Mouse (Mus musculus) neural tube, embryonic 10.5 days (tissue): ENCODE results near the gene Il1b.
A peak's percentile ranks its signal among the peaks of the same experiment; 100 is the strongest.

Source experiments
- DNase-seq: peaks from one replicate; pipeline ENCODE4 v3.0.0-alpha.2; 2017; ENCODE audit warnings: low spot score; ENCODE audit errors: extremely low spot score

The Il1b gene

DNA sequence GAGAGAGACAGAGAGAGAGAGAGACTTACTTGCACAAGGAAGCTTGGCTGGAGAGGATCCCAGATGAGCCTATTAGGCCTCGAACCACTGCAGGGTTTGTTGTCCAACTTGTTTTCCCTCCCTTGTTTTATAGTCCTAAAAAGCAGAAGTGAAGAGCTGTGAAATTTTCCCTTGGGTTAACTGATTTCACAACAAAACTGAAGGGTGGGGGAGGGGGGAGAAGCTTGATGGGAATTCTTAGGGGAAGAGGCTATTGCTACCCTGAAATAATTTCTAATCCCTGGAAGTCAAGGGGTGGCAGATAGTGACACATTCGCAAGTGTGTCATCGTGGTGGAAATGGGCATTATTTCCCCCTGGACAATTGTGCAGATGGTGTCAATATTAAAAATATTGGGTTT is at the start of gene Il1b:
TSS of gene Il1b (minus strand) at position 101 of the 400 bp plus-strand sequence.
- DNase-seq, result no peak

DNA sequence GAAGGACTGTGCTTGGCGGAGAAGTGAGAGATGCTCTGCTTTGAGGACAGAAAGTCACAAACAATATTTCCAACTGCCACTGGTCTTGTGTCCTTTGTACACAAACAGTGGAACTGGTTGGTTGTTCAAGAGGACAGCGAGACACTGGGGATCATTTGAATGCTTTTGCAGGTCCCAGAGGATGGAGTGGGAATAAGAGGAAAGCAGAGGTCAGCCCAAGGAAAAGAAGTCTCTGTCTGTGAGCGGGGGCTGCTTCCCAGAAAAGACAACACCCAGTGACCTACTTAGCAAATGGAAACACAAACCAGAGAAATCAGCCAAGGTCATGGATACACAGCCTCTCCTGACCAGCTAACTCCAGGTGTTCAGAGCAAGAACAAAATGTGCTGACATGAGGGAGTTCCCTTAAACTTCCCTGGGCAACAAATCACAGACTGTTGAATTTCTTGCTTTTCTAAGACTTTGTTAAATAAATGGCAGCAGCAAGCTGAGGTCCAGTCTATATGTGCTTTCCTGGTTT is 48.5 kb upstream of the Il1b start:
- DNase-seq, result no peak

- no peak for DNase-seq
These were observed 43.7 kb upstream of the Il1b start for GRCm38 (mm10) chr2:129414593-129414992.

DNA sequence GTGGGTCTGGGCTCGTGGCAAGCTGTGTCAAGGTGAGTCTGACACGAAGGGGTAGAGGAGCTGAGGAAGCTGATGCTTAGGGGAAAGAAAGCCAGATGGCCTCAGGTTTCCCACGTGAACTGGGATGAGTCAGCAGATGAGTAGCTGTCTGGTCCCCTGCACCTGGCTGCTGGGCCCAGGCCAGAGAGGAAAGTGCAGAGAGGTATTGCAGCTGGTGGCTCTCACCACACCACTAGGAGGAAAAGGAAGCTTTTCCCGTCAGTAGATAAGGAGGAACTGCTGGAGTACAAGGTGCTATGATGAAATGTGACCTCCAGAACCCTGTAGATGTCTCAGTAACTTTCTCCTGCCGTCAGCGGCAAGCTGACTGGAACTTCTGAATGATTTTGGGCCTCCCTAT is 42.5 kb upstream of the Il1b start:
- DNase-seq, result no peak

DNA sequence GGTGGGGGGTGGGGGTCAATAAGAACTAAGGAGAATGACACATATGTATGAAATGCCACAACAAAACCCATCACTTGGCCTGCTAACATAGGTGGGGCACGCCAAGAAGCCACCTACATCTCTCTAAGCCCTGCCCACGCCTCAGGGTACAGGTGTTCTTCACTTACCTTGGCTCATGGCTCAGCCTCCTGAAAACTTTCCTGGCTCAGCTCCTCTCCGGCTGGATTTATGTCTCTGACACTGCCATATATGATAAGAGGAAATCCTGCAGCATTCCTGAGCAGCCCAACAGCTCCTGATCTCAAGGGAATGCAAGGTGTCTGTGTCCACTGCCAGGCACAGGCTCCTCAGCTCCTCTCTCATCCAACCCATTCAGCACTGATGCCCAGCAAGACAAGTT is 40.7 kb upstream of the Il1b start:
- no peak for DNase-seq

DNA sequence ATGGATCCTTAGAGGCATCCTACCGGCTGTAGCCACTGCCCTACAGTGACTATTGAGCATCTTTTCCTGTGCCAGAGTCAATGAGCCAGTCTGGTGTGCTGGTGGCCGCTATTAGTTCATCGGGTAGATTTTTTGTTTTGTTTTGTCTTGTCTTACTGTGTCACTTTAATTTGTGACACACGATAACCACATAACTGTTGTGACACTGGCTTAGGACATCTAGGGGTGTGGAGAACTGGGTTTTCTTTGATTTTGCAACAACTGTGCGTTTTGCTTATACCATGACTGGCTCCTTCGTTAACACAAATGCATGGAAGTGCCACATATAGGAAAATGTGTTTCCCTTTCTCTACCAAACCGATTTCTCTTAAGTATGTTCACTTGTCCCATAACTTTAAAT is 39.4 kb upstream of the Il1b start:
- no peak for DNase-seq

DNA sequence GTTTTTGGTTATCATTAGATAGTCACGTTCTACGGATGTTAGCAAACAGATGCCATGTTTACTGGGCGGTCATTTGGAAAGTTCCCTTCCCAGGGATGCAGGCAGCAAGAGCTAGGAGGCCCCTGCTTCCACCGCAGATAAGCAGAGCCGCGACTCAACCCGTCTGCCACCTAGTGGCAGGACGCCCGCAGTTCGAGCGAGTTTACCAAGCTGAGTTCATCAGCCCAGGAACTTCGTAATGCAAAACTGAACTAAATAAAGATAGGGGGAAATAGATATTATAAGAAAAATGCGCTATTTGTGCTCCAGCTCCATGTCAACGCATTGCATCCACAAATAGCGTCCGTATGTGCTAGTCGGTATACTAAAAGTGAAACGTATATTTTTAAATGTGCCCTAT is 37.5 kb upstream of the Il1b start:
- peak; percentile 73 for DNase-seq

DNA sequence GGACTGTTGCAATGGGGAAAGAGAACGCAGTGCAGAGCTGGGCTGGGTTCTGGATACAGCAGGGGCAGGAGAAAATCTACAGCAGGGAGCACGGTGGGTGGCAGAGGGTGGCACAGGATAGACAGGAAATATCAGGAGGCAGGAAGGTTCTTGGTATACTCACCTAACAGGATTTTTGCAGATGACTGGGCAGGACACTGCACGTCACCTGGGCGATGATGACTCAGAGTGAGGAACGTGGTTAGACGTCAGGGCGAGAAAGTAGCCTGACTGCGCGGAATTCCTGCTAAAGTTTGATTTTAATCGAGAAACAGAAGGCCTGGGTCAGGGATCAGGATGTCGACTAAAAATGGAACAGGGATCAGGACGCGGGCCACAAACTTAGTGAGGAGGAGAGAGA is 36.7 kb upstream of the Il1b start:
- DNase-seq, result no peak

DNA sequence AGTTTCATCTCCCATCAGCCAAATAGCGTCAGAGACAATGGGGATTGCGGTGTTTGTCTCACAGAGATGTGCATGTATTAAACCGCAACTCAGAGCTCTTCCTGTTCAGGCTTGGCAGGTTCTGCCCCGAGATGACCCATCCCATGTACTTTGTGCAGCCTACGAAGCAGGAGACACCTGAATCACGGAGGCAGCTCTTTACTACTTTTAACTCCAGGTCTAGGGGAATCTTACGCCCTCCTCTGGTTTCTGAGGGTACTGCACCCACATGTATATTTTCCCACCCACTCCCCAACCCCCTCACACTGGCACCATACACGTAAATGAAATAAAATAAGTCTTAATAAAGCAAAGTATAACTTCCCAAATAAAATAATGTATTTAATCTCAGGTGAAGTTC is 35.6 kb upstream of the Il1b start:
- DNase-seq, result no peak

DNA sequence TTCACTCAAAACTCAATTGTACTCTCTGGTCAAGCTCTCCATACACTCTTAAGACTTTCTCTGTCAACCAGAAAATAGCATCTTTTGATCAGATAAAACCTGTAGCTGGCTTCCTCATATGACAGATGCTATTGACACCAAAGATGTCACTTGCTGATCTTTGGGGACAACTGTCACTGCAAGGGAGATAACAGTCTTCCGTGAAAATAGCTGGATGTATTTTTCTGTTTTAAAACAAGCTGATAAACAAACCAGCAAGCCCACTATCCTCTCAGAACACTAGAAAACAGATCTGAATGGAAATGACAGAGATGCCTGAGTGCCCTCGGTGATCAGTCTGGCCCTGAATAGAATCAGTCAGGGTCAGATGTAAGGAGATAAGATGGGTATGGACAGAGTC is 32.8 kb upstream of the Il1b start:
- DNase-seq, result no peak

- DNase-seq, result no peak
These were observed 31.4 kb upstream of the Il1b start for GRCm38 (mm10) chr2:129402330-129402729.

DNA sequence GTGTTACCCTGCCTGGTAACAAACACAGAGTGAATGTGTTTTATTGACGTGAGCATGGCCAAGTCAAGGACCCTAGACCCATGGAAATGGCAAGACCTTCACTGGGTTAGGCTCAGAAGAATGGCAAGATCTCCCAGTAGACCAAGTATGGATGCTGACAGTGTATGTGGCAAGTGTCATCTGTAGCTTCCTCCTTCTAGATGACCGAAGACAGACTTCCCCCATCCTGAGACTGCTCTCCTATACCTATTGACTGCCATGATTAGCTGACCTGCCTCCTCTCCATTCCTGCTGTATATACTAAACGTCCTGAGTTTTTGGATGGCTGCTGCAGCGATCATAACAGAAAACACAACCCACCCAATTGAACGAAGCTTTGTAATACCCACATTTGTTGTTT is 30.9 kb upstream of the Il1b start:
- DNase-seq, result no peak

GRCm38 (mm10) chr2:129398176-129398575 is 27.2 kb upstream of the Il1b start:
- DNase-seq, result no peak

DNA sequence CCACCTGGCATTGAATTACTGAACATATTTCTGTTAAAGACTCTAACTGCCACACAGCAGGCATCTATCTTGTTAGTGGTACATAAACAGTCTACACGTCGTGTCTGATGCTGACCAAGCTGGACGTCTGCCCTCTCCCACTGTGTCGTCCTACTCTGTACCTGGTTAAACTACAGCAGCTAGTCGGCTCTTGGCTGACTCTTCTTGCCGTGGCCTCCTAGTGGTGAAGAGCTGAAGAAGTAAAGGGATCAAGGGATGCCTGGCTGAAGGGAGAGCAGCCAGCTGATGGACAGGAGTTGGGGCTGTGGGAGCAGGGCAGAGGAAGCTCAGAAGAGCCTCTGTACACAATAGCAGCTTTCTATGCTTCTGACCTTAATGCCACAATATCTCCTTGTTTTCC is 22.6 kb upstream of the Il1b start:
- DNase-seq, result no peak

GRCm38 (mm10) chr2:129390161-129390560 is 19.2 kb upstream of the Il1b start:
- DNase-seq, result no peak

DNA sequence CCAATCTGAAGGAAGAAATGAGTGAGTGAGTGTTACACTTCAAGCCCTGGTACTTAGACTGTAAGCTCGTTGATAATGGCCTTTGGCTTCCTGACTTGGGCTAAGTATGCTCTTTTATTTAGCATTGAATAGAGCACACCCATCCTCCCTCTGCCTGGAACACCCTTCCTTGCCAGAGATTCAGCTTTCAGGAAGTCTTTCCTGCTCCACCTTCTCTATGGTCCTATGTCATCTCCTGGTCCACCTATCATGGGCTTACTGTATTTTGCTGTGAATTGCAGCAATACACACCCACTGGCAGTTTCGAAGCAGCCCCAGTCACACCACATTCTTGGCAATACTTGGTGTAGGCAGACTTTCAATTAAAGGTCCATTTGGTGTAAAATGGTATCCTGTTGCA is 18.4 kb upstream of the Il1b start:
- no peak for DNase-seq

GRCm38 (mm10) chr2:129385331-129385730 is 14.4 kb upstream of the Il1b start:
- DNase-seq, result no peak

- DNase-seq, result no peak
These were observed 13.3 kb upstream of the Il1b start for GRCm38 (mm10) chr2:129384272-129384660.

- no peak for DNase-seq
These were observed 12.8 kb upstream of the Il1b start for GRCm38 (mm10) chr2:129383512-129384271.

- no peak for DNase-seq
These were observed 10.0 kb upstream of the Il1b start for GRCm38 (mm10) chr2:129380746-129381474.

DNA sequence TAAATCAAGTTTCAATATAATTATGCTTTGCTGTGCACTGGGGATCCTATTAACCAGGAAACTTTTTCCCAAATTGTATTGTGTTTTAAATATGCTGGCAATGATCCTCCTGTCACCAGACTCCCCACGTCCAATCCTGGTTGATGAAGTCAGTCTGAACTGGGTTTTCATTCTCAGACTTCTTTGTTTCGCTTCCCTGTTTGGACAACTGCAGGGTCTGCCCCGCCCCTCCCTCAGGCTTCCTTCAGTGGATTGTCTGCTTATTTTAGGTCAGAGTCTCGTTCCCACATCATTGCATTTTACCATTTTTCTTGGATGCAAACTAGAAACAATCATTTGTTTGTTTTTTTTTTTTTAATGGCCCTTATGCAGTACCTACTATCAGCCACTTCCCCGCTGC is 9.3 kb upstream of the Il1b start:
- no peak for DNase-seq

- DNase-seq, result no peak
These were observed 2.4 kb upstream of the Il1b start for GRCm38 (mm10) chr2:129373307-129373706.

- DNase-seq, result no peak
These were observed 1.3 kb downstream of the Il1b start for GRCm38 (mm10) chr2:129369615-129370014.
